Mouse (Mus musculus) brain, embryonic 14.5 days (tissue): Measurements from ENCODE around the gene Kel.

Experiments
- CTCF ChIP-seq: fragments of 200-500 bp; IDR thresholded peaks from 2 replicates; pipeline ENCODE4 v1.5.1; 2012; ENCODE audit warnings: inconsistent platforms, mild to moderate bottlenecking, moderate library complexity, borderline replicate concordance; ENCODE audit not compliant: insufficient read depth, insufficient read length; ENCODE audit errors: extremely low read depth
- POLR2A ChIP-seq: fragments of 200-500 bp; IDR thresholded peaks from 2 replicates; pipeline ENCODE4 v1.6.1; 2012; ENCODE audit warnings: mild to moderate bottlenecking, inconsistent platforms, borderline replicate concordance; ENCODE audit not compliant: poor library complexity, insufficient read depth, insufficient read length, severe bottlenecking; ENCODE audit errors: extremely low read depth

DNA sequence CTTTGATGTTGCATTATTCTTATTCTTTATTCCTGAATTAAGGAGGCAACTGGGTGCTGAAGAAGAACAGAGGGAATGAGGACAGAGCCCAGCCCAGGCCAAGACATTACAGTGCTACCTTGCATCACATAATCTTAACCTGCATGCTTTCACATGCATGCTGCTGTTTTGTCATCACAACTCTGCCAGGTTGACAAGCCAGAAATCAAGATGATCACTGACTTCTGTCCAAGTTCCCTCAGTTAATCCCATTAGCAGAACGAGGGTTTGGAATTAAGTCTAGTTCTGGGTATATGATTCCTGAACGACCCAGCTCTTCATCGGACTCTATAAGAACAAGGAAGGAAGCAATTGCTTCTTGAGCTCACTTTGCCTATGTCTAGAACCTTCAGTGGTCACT is 57.9 kb downstream of the Kel start:
- TF ChIP-seq POLR2A (no peak), CTCF (no peak)
